Mouse (Mus musculus) heart, adult 2 months (tissue): ENCODE measurements around the gene Scgb1b19. TPM values are rescaled to one million over a fixed set of nuclear protein-coding genes. Genes with fewer than 3 reads are reported as not detected.
"Not testable (repeated sequence)": the region's sequence is repeated elsewhere in the genome, so short reads cannot be mapped to it uniquely, and the experiment has no call there.

Experiments
- DNase-seq, 2 experiments: peaks; one replicate each; pipeline ENCODE4 v3.0.0; 2021
- H3K27ac ChIP-seq: fragments of 200-600 bp; 2 replicates; pipeline ENCODE4 v1.8.1; 2022
- H3K27me3 ChIP-seq: fragments of 200-500 bp; 2 replicates; pipeline ENCODE4 v1.6.1; 2012; ENCODE audit warnings: mild to moderate bottlenecking, low read length, inconsistent platforms, mixed read lengths; ENCODE audit not compliant: control insufficient read depth, insufficient read depth
- H3K36me3 ChIP-seq: fragments of 200-500 bp; 2 replicates; pipeline ENCODE4 v1.6.1; 2012; ENCODE audit warnings: low read length, inconsistent platforms; ENCODE audit not compliant: control insufficient read depth, insufficient read depth
- H3K4me1 ChIP-seq: fragments of 200-500 bp; 2 replicates; pipeline ENCODE4 v1.6.1; 2011; ENCODE audit warnings: low read length; ENCODE audit not compliant: control insufficient read depth, insufficient read depth
- H3K4me3 ChIP-seq: fragments of 200-600 bp; 2 replicates; pipeline ENCODE4 v1.8.1; 2022
- H3K79me2 ChIP-seq: fragments of 200-500 bp; replicated peaks from 2 replicates; pipeline ENCODE4 v1.6.1; 2012; ENCODE audit warnings: mild to moderate bottlenecking, inconsistent platforms, low read length, moderate library complexity, mixed read lengths; ENCODE audit not compliant: control insufficient read depth, insufficient read depth
- H3K9ac ChIP-seq: fragments of 200-500 bp; 2 replicates; pipeline ENCODE4 v1.6.1; 2012; ENCODE audit warnings: low read depth, mild to moderate bottlenecking, control low read depth, inconsistent platforms, low read length, mixed read lengths
- WGBS: fragments of 180-500 bp; shearing (Covaris S2); methylation state at CpG from one replicate; pipeline ENCODE4 v1.1.7; 2018; 5-methylcytosine and 5-hydroxymethylcytosine counted together
- intact Hi-C: fragments of 180-260 bp; cut with DNase I; formaldehyde crosslinking; loops from one replicate; pipeline ENCODE4 v1.15.1; 2025
- long read RNA-seq: library from polyadenylated mRNA; stranded (forward); transcript quantifications from one replicate; pipeline ENCODE4 v2.0.0, GENCODE M21; 2021
- polyA plus RNA-seq: library from polyadenylated mRNA; depleted of rRNA; stranded (reverse); fragments of >200 nt; gene quantifications from 2 replicates; pipeline ENCODE4 v1.2.3, GENCODE M21; 2012; rRNA removed
- total RNA-seq, 2 experiments: library from RNA; stranded (reverse); gene quantifications; 2 replicates each; pipeline ENCODE4 v1.2.3; 2021

The Scgb1b19 gene
- total RNA-seq (not detected), polyA plus RNA-seq (not detected in 2 replicates)
- long read RNA-seq: 0 reads

DNA sequence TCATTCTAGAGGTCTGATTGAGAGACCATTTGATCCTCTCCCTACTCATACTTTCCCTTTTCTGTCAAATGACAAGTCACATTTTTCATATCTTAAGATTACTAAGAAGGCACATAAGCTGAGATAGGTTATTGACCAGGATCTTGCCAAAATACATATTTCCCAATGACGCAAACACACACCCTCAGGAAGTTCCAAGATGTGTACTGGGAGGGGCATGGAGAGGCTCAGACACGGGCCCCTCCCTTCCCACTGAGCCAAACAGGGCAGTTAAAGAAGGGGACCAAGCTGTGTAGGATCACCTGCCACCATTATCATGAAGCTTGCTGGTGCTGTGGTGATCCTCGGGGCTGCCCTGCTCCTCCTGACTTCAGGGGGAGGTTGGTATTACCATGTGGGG, at the start of gene Scgb1b19:
Scgb1b19 (plus strand) TSS at position 301 of the 400 bp plus-strand sequence.
- H3K79me2 ChIP-seq, H3K4me3 ChIP-seq, intact Hi-C loops, H3K9ac ChIP-seq, H3K27me3 ChIP-seq, DNase-seq, H3K27ac ChIP-seq, H3K36me3 ChIP-seq, H3K4me1 ChIP-seq: not testable (repeated sequence)
- 56% methylated on average over 3 of the region's 3 CpGs for WGBS

DNA sequence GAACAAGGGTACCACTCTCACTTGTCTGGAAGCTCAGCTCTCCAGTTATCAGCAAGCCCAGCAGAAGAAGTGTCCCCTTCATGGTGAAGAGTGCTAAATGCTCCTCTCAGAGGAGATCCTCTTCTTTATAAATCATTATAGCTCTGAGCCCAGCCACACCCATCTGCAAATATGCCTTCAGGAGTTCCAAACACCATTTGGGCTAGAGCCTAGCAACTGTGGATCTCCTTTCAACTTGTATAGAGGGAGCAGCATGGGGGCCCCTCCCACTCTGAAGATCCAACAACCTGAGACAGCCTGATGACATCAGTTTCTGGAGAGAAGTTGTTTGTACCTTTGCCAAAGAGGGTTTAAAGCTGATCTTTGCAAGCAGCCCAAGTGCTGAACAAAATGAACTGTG, 6.9 kb upstream of the Scgb1b19 start, which contains the start of gene Scgb2b19:
Scgb2b19 (minus strand) TSS at position 101 of the 400 bp plus-strand sequence.
- H3K36me3 ChIP-seq, intact Hi-C loops, H3K27me3 ChIP-seq, H3K9ac ChIP-seq, H3K4me3 ChIP-seq, H3K4me1 ChIP-seq, DNase-seq, H3K79me2 ChIP-seq, H3K27ac ChIP-seq: not testable (repeated sequence)

Other genes with a start within 250 kb of the Scgb1b19 start
- gene Scgb2b17, start 230.7 kb upstream of the Scgb1b19 start, total RNA-seq: not detected
- not detected in 2 replicates for gene Scgb2b17, start 230.7 kb upstream of the Scgb1b19 start, polyA plus RNA-seq
- not detected for gene Scgb1b17, start 223.8 kb upstream of the Scgb1b19 start, total RNA-seq
- not detected in 2 replicates for gene Scgb1b17, start 223.8 kb upstream of the Scgb1b19 start, polyA plus RNA-seq
- not detected for gene Scgb2b18, start 113.4 kb upstream of the Scgb1b19 start, total RNA-seq
- gene Scgb2b18, start 113.4 kb upstream of the Scgb1b19 start, polyA plus RNA-seq: not detected in 2 replicates
- not detected for gene Scgb1b18, start 101.7 kb upstream of the Scgb1b19 start, total RNA-seq
- not detected in 2 replicates for gene Scgb1b18, start 101.7 kb upstream of the Scgb1b19 start, polyA plus RNA-seq
- gene Scgb2b19, start 7.0 kb upstream of the Scgb1b19 start, total RNA-seq: not detected
- not detected in 2 replicates for gene Scgb2b19, start 7.0 kb upstream of the Scgb1b19 start, polyA plus RNA-seq
- not detected for gene Scgb2b20, start 79.0 kb downstream of the Scgb1b19 start, total RNA-seq
- not detected in 2 replicates for gene Scgb2b20, start 79.0 kb downstream of the Scgb1b19 start, polyA plus RNA-seq
- not detected for gene Scgb1b20, start 85.9 kb downstream of the Scgb1b19 start, total RNA-seq
- not detected in 2 replicates for gene Scgb1b20, start 85.9 kb downstream of the Scgb1b19 start, polyA plus RNA-seq
- not detected for gene Scgb2b21, start 233.2 kb downstream of the Scgb1b19 start, total RNA-seq
- not detected in 2 replicates for gene Scgb2b21, start 233.2 kb downstream of the Scgb1b19 start, polyA plus RNA-seq